8 mouse cellular contexts compared by ENCODE assay signal in genomic region chr1:133418164-133418800, GRCm38 (mm10). TPM values are rescaled to one million over a fixed set of nuclear protein-coding genes. Genes with fewer than 3 reads are reported as not detected.
DNase-seq lines count a peak whose midpoint lies in the region; ATAC-seq lines count a peak whose summit lies in the region.

No protein-coding gene starts in this region.

- H3K4me1 ChIP-seq in hindbrain, embryonic 16.5 days (ENCODE audit: control insufficient read depth, insufficient read depth, low read depth, low read length) = peaks cover 31% of the 10 kb centered on the region
- peaks cover 47% of the 10 kb centered on the region for H3K4me1 ChIP-seq in liver, embryonic 12.5 days
- peaks cover 14% of the 10 kb centered on the region for H3K4me1 ChIP-seq in midbrain, embryonic 16.5 days (ENCODE audit: control insufficient read depth, insufficient read depth, low read length)
- H3K4me1 ChIP-seq in stomach, embryonic 15.5 days = peaks cover 68% of the 10 kb centered on the region

- H3K27ac ChIP-seq in hindbrain, embryonic 16.5 days (ENCODE audit: low read depth, low read length) = no peak overlapping the region
- no peak overlapping the region for H3K27ac ChIP-seq in liver, embryonic 12.5 days
- H3K27ac ChIP-seq in midbrain, embryonic 16.5 days (ENCODE audit: low read length) = no peak overlapping the region
- peak overlapping the region; percentile 87 for H3K27ac ChIP-seq in stomach, embryonic 15.5 days

- H3K27me3 ChIP-seq in hindbrain, embryonic 16.5 days (replicated peaks; ENCODE audit: control insufficient read depth, insufficient read depth, low read length) = no peaks in the 10 kb centered on the region
- H3K27me3 ChIP-seq in liver, embryonic 12.5 days (replicated peaks) = peaks cover 53% of the 10 kb centered on the region
- H3K27me3 ChIP-seq in midbrain, embryonic 16.5 days (ENCODE audit: control insufficient read depth, insufficient read depth, low read depth, low read length) = no peaks in the 10 kb centered on the region
- no peaks in the 10 kb centered on the region for H3K27me3 ChIP-seq in stomach, embryonic 15.5 days (replicated peaks)

- peak overlapping the region; percentile 31 for H3K4me3 ChIP-seq in hindbrain, embryonic 16.5 days (ENCODE audit: low read length)
- peak overlapping the region; percentile 52 for H3K4me3 ChIP-seq in liver, embryonic 12.5 days
- H3K4me3 ChIP-seq in midbrain, embryonic 16.5 days (ENCODE audit: low read depth, low read length) = peak overlapping the region; percentile 24
- H3K4me3 ChIP-seq in stomach, embryonic 15.5 days (replicated peaks) = peak overlapping the region; percentile 45

- peak overlapping the region; percentile 56 for H3K4me2 ChIP-seq in hindbrain, embryonic 16.5 days (ENCODE audit: low read length)
- H3K4me2 ChIP-seq in liver, embryonic 12.5 days = peak overlapping the region; percentile 69
- peak overlapping the region; percentile 57 for H3K4me2 ChIP-seq in midbrain, embryonic 16.5 days (ENCODE audit: low read length)
- peak overlapping the region; percentile 73 for H3K4me2 ChIP-seq in stomach, embryonic 15.5 days

- WGBS in hindbrain, embryonic 16.5 days = 22% methylated on average over 26 of the region's 28 CpGs
- WGBS in liver, embryonic 12.5 days (ENCODE audit: insufficient replicate concordance) = 10% methylated on average over 28 of the region's 28 CpGs
- 13% methylated on average over 28 of the region's 28 CpGs for WGBS in midbrain, embryonic 16.5 days
- 10% methylated on average over 28 of the region's 28 CpGs for WGBS in stomach, embryonic 15.5 days

- ATAC-seq in hindbrain, embryonic 16.5 days = peak; percentile 27; the same call in 1 of the 2 replicates
- no peak; the same call in 1 of the 2 replicates for ATAC-seq in liver, embryonic 12.5 days
- peak; percentile 32; the same call in 1 of the 2 replicates for ATAC-seq in midbrain, embryonic 16.5 days
- ATAC-seq in stomach, embryonic 15.5 days (ENCODE audit: insufficient read depth, low FRiP score, low read depth) = peak; percentile 75

- peak overlapping the region; percentile 60 for H3K9ac ChIP-seq in hindbrain, embryonic 16.5 days (ENCODE audit: low read depth, low read length)
- H3K9ac ChIP-seq in liver, embryonic 12.5 days = peak overlapping the region; percentile 44
- peak overlapping the region; percentile 47 for H3K9ac ChIP-seq in midbrain, embryonic 16.5 days (ENCODE audit: low read depth, low read length)
- H3K9ac ChIP-seq in stomach, embryonic 15.5 days = peak overlapping the region; percentile 32

- H3K9me3 ChIP-seq in hindbrain, embryonic 16.5 days (ENCODE audit: control insufficient read depth, low read length) = no peaks in the 10 kb centered on the region
- no peaks in the 10 kb centered on the region for H3K9me3 ChIP-seq in liver, embryonic 12.5 days (replicated peaks)
- no peaks in the 10 kb centered on the region for H3K9me3 ChIP-seq in midbrain, embryonic 16.5 days (replicated peaks; ENCODE audit: control insufficient read depth, low read length, poor library complexity, severe bottlenecking)
- no peaks in the 10 kb centered on the region for H3K9me3 ChIP-seq in stomach, embryonic 15.5 days

- no peaks in the 10 kb centered on the region for H3K36me3 ChIP-seq in hindbrain, embryonic 16.5 days (ENCODE audit: control insufficient read depth, insufficient read depth, low read length)
- no peaks in the 10 kb centered on the region for H3K36me3 ChIP-seq in liver, embryonic 12.5 days
- no peaks in the 10 kb centered on the region for H3K36me3 ChIP-seq in midbrain, embryonic 16.5 days (ENCODE audit: control insufficient read depth, insufficient read depth, low read length)
- no peaks in the 10 kb centered on the region for H3K36me3 ChIP-seq in stomach, embryonic 15.5 days

- peak; percentile 83 to 85 for DNase-seq in B cell, adult 2 months
- DNase-seq in adrenal gland, postnatal 25 days = peak; percentile 87
- DNase-seq in gastrocnemius, postnatal 25 days = peak; percentile 77
- no peak for DNase-seq in cerebellum, adult 8-10 months

RNA-seq across cellular contexts. Expression of gene Sox13, which starts 5.9 kb away (rescaled TPM):
- total RNA-seq in adrenal gland, postnatal 25 days (2021) = 20.0 and 21.3 TPM in 2 replicates
- 1 to 10 TPM; 7.8 to 8.0 TPM for total RNA-seq in gastrocnemius, postnatal 25 days (2021)
- polyA plus RNA-seq in hindbrain, embryonic 16.5 days (2015; fragmentation: Nextera tagmentation; extraction: Ambion mirVana) = 2.9 and 5.1 TPM in 2 replicates
- polyA plus RNA-seq in liver, embryonic 12.5 days (2016; fragmentation: Nextera tagmentation; extraction: Ambion mirVana) = 3.4 and 3.7 TPM in 2 replicates
- 5.3 and 7.4 TPM in 2 replicates for polyA plus RNA-seq in midbrain, embryonic 16.5 days (2015; fragmentation: Nextera tagmentation; extraction: Ambion mirVana)
- polyA plus RNA-seq in stomach, embryonic 15.5 days (2015; fragmentation: Nextera tagmentation; extraction: Ambion mirVana) = 6.8 and 7.9 TPM in 2 replicates

RNA-seq across cellular contexts. Expression of gene Etnk2, which starts 54.9 kb away (rescaled TPM):
- 5.9 and 6.3 TPM in 2 replicates for total RNA-seq in adrenal gland, postnatal 25 days (2021)
- total RNA-seq in gastrocnemius, postnatal 25 days (2021) = under 1 TPM in 1 of 2 experiments, not detected in 1; 0.13 TPM
- 25.7 and 29.5 TPM in 2 replicates for polyA plus RNA-seq in hindbrain, embryonic 16.5 days (2015; fragmentation: Nextera tagmentation; extraction: Ambion mirVana)
- polyA plus RNA-seq in liver, embryonic 12.5 days (2016; fragmentation: Nextera tagmentation; extraction: Ambion mirVana) = 4.0 and 4.1 TPM in 2 replicates
- polyA plus RNA-seq in midbrain, embryonic 16.5 days (2015; fragmentation: Nextera tagmentation; extraction: Ambion mirVana) = 24.6 and 26.5 TPM in 2 replicates
- 4.0 and 6.4 TPM in 2 replicates for polyA plus RNA-seq in stomach, embryonic 15.5 days (2015; fragmentation: Nextera tagmentation; extraction: Ambion mirVana)
